Mouse (Mus musculus) MEL-GATA-1-ER (cell line): ENCODE measurements at regions not wholly inside any gene's neighbourhood (a gene's known extent, or its start where the extent isn't known, plus 50 kb on each side); places are given as distances from the start of the nearest gene placed in this dataset.

Experiments
- DNase-seq: peaks from one replicate; pipeline ENCODE4 v3.0.0-alpha.2; 2012; ENCODE audit warnings: low read depth; ENCODE audit errors: extremely low read depth

DNA sequence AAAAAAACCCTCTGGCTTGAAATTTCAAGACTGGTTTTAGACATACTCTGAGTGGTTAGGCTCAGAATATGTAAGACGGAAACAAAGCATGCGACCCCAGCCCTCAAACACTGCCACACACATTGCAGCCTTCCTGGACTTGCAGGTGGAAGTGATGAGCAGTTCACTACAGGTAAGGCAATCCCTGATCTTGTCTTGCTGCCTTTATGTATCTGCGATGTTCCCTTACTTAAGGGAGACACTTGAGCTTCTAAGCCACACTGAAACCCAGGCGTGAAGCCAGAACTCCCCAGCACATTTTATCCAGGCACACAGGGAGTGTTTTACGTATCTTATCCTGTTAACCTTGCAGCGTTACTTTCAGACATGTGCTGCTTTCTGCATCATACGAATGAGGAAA lies 342.9 kb downstream of the Rnf144a start:
- no peak for DNase-seq

DNA sequence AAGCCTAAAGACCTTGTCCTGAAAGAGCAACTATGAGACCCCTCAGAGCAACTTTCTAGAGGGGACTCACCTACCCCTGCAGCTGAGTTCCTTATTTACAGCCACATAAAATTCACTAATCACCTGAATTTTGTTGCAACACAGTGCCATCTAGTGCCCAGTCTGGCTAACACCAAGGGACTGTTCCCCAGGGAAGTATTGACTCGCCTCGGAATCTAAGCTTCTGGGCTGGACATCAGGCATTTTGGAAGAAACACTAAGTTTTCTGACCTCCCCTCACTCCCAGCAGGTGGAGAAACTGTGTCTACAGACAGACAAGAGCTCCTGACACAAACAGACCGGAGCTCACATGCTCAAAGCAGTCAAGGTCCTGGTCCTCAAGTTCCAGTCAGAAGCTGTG lies 343.4 kb downstream of the Rnf144a start:
- DNase-seq, result no peak

DNA sequence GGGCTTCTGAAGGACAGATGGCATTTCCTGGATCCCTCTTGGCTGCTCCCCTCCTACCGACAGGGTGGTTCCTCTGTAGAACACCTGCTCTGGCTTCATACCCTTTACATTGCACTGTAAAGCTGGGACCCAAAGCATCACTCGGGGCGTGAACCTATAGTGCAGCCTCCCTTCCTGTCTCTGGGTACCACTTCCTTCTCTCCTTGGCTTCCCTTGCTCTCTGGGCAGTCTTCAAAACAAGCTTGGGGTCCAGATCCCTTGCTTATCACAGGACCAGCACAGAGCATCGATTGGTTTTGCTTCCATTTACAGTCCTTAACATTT lies 346.4 kb downstream of the Rnf144a start:
- DNase-seq, result no peak

DNA sequence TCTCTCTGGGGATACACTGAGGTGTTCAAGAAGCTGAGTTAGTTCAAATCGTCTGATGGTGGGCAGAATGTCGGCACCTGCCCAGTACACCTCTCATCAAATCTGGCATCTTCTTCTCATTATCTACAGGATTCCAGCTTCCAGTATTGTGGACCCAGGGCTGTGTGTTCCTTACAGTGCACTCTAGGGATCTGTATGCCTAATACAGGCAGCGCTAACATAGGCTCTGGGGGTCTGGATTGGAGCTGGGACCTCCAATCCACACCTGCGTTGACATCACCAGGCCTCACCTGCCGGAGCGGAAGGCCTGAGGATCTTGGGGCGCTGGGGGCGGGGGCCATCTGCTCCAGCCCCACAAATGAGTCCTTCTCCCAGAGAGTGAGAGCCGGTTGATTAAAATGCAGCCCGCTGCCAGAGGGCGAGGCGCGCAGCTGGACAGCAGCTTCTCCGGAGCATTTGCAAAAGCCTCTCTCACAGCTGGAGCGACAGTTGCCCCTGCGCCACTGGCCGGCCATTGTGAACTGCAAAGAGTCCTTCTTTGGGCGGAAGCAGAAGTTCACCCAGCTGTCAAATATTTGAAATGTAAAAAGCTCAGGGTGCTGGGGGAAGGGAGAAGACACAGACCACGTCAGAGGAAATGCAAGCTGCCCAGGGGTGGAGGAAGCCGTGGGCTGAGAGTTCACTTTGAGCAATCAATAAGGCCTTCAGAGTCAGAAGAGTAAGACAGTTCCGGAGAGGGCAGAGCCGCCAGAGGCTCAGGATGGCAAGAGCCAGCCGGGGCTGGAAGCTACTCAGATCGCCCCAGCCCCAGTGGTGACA lies 347.0 kb downstream of the Rnf144a start:
- DNase-seq, result no peak

DNA sequence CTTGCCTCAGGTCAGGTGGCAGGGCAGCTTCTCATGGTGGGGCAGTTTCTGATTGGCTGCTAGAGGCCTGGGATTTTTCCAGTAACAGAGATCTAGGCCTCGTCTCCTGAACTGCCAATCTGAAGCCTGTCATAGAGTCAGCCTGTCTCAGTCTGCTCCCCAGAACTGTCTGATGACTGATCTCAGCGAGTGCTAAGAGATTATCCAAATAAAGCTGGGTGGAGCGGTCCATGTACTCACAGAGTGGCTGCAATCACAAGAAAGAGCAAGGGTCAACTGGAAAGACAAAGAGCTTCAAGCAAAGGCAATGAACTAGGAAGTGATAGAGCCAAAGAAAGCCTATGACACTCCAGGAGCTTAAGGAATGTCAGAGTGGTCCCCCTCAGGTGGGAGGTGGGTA lies 354.7 kb downstream of the Rnf144a start:
- no peak for DNase-seq

DNA sequence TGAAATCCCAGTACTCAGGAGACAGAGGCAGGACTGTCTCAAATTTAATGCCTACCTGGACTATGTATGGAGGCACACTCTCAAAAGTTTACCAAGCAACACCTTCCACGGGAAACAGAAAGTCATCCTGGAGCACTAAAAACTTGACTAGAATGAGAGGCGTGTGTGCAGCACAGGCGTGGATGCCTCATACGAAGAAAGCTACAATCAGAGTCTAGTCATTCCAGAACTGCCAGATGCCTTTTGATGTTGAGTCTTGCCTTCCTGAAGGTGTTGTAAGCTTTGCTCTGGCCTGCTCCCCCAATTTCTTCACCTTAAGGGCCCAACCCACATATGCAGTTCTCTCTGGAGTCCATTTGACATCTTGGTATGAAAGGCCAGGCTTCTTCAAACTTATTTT lies 356.0 kb downstream of the Rnf144a start:
- no peak for DNase-seq

DNA sequence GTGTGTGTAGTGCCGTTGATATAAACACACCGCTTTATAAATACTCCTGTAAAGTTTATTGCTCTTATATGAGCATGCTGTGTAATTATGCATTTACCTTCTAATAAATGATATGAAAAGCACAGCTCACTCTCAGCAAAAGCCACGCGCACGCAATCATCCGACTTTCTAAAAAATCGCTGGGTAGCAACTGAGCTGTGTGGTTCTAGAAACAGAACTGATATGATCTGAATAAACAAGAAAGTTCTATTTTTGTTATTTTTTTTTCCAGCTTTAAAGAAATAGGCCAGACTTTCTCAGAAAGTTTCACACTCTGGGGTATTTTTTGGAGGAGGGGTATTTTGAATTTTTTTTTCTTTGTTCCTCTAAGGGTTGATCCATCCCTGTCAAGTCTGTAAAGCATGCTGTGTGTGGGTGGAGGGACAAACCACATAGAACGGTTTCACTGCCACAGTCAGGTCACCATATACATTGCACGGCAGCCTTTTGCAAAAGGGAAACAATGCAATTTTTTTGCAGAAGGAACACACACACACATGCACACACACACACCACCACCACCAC lies 357.5 kb downstream of the Rnf144a start:
- no peak for DNase-seq

DNA sequence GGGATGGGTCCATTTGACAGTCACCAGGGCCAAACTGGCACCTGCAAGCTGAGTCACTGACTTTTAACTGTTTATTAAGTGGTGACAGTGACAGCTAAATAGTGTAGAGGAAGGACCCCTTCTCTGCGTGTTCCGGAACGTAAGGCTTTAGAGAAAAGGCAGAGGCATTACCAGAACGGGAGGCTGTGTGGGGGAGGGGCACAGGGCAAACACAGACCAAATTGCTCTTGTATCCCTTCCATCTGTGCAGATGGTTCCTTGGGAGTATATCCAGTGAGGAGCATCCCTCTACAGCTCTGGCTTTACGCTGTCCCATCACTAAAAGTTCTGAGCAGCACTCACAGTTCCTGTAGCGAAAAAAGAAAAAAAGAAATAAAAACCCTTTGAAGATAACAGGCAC lies 368.1 kb downstream of the Rnf144a start:
- no peak for DNase-seq

DNA sequence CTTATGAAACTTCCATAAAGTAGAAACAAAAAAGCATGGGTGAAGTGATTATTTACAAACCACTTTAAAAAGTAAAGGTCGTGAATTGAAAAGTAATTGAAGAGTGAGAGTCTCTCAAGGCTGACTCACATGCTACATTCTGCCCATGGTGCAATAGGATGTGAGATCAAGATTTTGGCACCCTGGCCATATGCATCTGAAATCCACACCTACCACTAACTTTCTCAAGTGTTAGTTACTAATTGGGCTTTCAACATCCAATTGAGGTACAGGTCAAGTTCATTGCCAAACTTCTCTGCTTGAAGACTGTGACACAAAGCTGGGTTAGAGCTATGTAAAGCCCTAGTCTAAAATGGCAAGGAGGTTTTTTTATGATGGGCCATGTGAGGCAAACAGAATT lies 369.7 kb downstream of the Rnf144a start:
- DNase-seq, result no peak

DNA sequence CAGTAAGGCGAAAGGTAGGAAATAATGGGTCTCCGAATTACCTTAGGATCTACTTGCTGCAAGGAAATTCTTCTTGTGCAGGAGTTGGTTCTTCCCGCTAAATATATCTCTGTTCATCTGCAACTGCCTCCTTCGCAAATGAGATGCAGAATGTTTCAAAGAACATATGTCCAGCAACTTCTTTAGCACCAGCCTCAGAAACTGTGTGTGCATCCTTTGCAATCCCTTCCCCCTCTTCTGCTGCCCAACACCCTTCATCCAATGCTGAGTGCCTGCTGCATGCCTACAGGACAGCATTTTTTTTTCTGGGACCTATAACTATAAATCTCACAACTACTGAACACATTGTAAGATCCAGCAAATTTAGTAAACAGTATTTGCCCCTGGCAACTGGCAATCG lies 402.1 kb downstream of the Rnf144a start:
- DNase-seq, result no peak

DNA sequence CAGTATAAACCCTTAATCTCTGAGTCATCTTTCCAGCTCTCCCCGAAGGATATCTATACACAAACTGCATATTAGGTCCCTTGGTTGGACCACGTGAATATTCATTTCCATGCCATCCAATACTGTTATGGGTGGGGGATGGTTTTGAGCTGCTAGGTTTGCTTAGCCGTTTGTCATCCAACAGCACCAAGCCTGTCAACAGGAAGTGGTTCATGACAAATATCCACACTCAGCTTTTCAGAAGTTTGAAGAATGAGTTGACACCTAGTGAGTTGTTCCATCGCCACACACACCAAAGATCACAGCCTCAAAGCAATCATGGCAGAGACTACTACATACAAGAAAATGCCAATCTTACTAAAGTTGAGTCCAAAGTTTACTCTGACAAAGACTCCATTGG lies 421.0 kb downstream of the Rnf144a start:
- no peak for DNase-seq

DNA sequence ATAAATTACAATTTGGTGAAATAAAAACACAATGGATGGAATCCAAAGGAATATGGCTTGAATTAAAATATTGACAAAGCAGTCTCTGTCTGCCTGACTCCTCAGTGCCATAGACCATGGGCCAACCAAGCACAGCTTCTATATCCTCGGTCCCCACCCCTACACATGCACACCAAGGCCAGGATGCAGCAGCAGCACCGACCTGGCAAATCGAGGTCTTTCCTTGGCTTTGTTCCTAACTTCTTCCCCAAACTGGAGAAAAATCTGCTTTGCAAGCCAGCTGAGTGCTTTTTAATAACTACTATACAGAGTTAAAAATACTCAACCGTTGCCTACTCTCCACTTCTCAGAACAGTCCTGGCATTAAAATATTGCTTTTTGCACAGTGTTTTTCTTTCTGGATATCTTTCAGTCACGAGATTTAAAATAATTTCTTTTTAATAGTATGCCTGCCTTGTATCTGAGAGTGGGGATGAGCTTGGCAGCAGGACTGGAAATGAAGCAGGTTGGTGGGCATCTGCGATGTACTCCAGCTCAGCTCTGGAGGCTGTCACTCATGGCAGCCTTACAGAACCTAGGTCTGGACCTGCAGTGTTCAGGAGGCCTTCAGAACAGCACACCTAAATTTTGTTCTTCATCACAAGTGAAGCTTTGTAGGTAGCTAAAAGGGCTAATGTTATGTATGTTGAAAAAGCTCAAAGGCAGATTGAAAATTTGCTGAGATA lies 423.1 kb downstream of the Rnf144a start:
- DNase-seq, result no peak

DNA sequence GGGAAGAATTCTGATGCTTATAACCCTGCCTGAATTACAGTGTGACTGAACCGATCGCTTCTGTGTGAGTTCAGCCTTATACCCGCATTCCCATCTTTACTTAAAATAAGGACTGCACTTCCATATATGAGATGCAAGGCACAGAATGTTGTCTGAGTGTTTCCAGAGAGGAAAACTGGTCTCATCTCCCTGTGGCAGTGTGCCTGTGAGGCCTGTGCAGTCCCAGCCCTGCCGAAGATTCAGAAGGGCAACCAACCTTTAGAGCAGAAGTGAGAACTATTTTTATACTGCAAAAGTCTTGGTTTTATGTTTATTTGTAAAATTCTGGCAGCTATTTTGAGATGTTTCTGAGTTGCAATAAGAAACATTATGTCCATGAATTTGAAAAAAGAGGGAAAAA lies 432.5 kb downstream of the Rnf144a start:
- DNase-seq, result no peak

DNA sequence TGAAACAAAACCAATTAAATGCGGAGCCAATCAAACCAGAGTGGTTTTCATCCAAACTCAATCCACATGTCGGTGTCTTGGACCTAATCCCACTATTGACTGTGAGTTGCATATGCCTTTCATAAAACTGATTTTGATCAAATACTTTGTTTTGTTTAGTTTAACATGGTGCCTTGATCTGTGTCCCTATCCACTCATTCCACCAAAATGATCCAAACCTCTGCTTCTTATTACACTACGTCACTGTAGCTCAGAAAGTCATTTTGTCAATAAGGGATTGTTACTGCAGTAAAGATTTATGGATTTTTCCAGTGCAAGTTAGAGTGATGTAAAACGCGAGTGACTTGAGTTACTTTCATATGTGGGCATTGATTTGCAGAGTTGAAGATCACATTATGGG lies 436.7 kb downstream of the Rnf144a start:
- no peak for DNase-seq

DNA sequence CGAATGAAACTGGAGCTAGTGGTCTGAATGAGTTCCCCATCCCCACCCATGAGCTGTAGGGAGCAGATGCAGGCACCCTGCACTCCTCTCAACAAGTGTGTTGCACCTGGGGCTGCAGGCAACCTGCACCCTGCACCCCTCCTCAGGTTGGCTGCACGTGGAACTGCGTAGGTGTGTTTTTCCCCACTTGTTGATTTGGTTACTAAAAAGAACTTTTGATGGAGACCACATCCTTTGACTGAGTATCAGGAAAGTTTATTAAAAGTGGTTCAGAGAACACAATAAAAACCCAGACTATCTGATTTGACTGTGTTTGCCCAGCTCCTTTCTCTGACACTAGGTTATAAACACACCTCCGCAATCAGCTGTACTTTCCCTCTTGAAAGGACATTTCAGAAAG lies 456.5 kb downstream of the Rnf144a start:
- DNase-seq, result no peak

DNA sequence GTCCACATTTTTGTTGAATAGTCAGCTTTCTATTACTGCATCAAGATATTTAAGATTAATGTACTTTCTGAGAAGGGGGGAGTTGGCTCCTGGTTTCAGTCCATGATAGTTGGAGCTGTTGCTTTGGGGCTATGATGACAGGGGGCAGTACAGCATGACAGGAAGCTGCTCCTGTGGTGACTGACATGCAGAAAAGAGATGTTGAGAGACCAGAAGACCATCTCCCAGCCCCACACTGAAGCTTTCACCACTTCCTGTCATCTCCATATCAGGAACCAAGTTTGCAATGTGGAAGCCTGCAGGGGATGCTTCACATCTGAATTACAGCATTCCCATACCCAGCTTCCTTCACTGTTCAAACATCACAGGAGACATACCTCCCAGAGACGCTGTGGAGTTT lies 457.5 kb downstream of the Rnf144a start:
- DNase-seq, result no peak

DNA sequence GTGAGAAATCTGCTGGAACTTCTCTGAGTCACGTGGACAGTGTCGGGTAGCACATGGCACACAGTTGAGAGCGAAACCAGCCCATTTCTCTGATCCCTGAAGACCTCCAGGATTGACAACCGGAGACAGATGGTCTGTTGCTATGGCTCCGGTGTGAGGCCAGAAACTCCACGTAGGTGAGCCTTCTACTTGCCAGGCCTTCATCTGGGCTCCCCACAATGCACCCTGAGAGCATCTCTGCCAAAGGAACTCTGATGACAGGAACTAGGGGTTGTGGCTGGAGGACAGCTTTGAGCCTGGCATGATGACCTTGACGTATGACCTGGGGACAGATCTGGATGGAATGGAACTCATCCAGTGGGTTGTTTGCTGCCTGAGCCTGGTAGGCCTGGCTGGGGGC lies 467.9 kb downstream of the Rnf144a start:
- no peak for DNase-seq

DNA sequence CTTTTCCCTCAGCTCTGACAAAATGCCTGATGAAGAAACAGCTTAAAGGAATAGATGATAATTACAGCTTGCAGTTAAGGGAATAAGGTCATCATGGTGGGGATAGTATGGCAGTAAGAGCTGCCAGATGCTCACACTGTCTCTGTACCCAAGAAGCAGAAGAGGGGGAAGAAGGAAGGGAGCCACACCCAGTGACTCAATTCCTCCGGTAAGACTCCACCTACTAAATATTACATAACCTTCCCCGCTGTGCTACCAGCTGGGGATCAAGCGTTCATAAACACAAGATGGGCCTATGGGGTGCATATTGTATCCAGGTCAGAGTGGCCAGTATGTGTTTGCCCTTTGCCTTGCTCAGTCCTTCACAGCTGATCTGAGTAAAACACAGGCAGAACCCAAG lies 468.9 kb downstream of the Rnf144a start:
- DNase-seq, result no peak

DNA sequence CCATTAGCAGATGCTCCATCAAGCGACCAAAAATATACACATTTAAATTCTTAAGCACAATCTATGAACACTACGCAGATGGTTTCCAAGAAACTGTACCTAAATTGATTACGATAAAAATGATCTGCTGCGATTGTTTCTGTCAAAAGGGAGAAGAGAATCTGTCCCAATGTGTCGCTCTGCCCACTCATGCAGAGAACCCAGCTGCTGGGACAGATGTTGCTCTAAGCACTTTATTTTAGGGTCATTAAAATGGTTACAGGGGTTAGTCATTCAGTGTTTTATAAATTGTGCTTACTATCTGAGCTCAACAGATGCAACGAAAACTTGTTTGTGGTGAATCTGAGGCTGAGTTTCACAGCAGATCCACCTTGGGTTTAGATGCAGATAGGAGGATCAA lies 476.2 kb downstream of the Rnf144a start:
- no peak for DNase-seq

DNA sequence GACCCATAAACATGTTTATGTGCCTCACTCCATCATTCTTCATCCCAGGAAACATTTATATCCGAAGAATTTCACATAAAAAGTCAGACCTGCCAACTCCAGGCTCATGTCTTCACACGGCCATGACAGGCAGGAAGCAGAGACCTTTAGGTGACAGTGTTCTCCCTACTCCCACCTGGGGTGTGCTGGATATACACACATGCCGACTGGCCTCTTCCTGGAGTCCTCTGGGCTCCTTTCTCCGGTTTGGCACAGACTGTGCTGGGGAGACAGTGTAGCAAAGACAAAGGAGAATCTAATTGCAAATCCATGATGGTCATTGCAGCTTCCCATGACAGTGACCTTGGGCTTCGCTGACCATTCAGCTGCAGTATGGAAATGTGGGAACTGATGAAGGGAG lies 480.1 kb downstream of the Rnf144a start:
- DNase-seq, result no peak

DNA sequence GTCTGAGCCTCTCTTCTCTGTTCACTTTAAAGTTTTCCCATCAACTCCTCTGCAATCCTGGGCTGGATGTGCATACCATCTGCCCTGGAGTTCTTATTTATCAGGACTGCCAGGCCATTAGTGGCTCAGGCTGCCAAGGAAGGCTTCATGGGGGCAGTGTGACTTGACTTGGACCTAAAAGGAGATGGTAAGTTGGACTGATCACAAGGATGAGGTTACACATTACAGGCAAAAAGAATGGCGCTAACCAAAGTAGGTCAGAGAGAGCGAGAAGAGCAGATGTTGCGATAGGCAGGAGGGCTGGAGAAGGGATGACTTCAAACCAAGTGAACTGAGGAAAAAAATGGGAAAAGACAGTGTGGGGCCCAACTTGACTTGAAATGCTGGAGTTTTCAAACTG lies 480.5 kb downstream of the Rnf144a start:
- DNase-seq, result no peak

DNA sequence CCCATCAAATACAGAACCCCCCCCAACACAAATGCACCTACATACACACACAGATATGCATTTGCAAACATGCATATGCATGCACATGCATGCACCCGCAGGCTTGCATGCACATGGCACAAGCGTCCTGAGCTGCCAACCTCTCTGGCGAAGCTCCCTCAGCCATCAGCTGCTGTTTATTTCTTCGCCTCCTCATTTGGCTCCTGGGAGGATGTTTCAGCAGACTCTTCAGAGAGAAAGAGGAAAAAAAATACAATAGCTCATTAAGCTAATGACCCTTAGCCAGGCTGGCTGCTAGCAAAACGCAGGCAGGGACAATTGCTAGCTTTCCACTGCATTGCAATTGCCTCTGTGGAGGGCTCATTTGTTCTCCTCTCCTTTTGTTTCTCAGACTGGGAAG lies 488.7 kb downstream of the Rnf144a start:
- no peak for DNase-seq

DNA sequence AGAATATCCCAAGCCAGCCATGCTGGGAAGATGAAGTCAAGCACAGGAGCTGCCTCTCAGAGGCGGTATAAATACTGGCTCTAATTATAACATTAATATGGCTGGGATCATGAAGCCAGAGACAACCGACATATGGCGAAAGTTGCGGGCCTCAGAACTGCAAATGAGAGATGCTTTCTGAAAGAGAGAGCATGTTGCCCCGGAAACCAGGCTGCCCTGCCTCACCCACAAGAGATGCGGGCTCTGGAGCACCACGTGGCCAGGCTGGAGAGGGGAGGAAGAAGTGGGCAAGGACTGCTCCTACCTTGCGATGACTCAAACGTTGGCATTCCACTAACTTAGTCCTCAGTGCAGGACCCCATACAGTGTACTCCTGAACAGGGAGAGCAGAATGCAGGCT lies 490.5 kb downstream of the Rnf144a start:
- DNase-seq, result no peak
